Mouse (Mus musculus) frontal cortex, postnatal 14 days (tissue): ENCODE data around the gene Uckl1.

Experiments used
- DNase-seq, 2 experiments: peaks; one replicate each; pipeline ENCODE4 v3.0.0; 2022; ENCODE audit warnings: low spot score in 2 of 2

Uckl1 gene

DNA sequence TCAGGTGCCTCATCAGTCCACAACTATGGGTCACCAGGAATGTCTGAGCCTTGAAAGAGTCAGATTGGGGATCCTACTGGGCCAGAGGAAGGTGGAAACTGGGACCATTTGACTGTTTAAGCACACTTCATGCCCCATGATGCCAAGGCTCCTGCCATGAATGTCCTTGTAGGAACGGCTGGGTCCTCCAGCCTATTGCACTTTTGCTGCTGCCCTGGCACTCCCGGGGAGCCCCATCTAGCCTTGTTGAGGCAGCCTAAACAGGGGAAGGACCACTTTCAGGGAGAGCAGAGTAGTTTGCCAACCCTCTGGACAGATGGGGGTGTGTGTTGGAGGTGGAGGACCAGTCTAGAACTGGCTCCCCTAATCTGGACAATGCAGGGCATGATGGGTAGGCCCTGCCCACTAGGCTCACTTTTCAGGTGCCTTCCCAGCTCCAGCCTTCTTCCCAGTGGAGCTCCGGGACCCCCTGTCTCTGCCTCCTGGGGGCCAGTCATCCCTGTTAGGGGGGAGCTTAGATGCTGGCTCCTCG lies at the start of gene Uckl1:
Gene Uckl1, minus strand, starts transcription at position 482 of the 532 bp plus-strand sequence.
- peak in 1 of 2 experiments; percentile 6 for DNase-seq

DNA sequence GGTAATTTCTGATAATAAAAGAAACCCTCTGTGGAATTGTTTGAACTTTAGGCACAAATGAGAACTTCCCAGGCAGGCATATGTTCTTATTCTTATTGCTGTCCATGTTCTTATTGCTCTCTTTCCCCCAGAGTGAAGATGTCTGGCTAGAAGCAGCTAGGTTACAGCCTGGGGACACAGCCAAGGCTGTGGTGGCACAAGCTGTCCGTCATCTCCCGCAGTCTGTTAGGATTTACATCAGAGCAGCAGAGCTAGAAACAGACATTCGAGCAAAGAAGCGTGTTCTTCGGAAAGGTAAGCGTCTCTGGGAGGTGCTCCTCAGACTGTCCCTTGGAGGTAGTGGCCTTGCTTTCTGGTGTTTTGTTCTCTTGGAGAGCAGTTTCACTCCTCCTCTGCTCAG lies 47.9 kb upstream of the Uckl1 start:
- no peak for DNase-seq

DNA sequence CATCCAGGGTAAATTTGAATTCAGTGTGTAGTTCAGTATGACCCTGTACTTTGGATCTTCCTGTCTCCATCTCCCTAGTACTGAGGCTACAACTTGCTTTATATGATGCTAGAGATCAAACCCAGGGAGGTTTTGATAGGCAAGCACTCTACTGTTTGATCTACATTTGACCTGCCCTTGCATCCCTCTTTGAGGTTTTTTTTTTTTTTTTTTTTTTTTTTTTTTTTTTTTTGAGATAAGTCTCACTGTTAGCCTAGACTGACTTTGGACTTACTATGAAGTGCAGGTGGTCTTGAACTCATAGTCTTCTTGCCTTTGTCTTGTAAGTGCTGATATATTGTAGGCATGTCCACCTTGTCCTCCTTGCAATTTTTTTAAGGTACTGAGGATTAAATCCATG lies 43.8 kb upstream of the Uckl1 start:
- no peak for DNase-seq

DNA sequence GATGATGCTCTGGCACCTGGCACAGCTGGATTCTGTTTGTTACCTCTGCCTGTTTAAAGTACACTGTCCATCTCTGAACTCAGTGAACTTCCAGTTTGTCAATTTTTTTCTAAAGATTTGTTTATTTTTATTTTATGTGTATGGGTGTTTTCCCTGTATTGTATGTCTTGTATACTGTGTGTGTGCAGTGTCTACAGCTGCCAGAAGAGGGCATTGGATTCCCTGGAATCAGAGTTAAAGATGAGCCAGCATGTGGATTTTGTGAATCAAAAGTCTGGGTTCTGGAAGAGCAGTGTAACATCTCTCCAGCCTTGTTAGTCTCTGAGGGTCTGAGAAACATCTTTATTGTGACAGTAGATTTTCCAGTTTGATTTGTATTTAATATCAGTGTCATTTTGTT lies 38.7 kb upstream of the Uckl1 start:
- DNase-seq = no peak

DNA sequence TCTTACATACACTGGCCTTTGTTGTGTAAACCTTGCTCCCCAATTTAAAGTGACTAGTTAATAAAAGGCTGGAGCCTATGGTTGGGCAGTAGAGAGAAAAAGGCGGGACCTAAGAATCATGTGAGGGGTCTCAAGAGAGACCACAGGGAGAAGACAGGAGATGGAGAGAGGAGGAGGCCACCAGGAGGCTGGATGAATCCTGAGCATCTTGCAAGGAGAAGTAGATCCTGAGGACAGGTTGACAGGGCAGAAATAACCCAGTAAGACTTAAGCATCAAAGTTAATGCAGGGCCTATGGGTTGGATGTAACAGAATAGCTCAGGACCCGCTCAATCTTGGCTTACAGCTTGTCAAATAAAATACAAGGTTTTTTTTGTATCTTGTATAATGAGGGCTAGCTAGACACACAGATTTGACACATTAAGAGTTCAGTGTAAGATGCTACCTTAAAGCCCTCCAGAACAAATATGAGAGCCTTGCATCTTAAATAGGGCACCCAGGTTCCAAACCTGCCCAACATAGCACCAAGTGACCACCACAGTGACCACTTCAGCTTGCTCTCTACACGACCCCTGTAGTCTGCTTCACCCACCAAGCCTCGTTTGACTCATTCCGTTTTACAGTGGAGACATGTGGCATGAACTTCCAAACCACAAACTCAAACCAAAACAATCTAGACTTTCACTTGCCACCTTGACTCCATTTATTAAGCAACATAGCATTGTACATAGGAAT lies 34.2 kb upstream of the Uckl1 start:
- no peak for DNase-seq

DNA sequence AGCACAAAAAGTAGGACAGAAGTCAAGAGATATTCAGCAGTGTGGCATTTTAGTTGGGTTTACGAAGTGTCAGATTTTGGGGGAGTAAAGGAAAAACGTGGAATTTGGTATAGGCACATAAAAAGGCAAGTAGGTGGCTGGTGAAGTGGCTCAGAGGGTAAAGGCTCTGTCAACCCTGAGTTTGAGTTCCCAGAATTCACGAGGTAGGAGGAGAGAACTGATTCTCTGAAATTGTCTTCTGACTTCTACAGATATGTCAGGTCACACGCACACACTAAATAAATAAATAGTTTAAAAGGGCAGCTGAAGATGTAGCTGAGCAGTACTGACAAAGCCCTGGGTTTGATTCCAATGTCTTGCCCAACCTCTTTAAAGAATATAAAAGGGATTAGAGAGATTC lies 17.7 kb upstream of the Uckl1 start:
- no peak for DNase-seq

DNA sequence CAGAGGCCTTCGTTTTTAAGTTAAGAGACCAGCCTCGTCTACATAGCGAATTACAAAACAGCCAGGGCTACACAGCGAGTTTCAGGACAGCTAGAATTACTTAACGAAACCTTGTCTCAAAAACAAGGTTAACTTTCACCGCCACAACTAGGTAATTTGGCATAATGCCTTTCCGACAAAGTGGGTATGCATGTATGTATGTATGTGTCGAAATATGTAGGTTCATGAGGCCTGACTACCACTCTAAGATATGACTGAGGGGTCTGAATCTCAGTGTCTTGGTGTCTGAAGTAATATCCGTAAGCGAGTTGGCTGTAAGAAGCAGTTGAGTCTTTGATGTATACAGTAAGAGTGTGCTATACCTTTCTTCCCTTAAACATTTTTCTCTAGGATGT lies 17.1 kb upstream of the Uckl1 start:
- DNase-seq = no peak

DNA sequence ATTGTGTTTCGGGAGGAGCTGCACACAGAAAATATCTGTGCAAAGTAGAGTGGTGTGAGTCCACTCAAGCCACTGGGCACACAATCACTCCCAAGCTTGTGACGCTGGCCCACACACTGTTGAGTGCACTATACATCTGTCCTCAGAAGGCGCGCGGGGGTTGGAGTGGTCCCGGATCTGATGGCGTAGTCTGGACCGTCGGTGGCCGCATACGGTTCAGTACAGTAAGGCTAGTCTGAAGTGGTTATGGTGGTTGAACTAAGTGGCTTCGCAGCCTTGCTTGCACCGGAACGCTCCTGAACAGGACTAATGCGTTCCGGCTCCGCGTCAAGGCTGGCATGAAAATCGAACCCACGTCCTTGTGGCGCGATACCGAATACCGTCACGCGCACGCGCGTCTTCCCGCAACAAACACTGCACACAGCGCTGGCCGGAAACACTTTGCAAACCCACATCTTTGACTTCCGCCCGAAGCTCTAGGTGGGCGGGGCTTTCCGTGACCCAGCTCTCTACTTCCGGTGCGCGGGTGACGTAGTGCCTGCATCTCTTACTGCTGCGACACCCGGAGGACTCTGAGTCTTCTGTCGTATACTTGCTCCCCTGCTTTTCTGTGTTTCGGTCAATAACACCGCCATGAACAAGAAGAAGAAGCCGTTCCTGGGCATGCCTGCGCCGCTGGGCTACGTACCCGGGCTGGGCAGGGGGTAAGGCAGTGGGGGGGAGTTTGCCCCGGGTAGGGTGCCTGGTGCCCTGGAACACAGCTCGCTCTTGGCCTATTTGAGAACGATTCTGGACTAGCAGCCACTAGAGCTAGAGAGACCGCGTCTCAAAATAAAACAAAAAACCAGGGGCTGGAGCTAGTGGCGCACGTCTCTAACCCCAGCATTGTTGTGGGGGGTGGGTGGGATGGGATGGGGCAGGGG lies 16.4 kb upstream of the Uckl1 start:
- peak; percentile 96 to 97 for DNase-seq

DNA sequence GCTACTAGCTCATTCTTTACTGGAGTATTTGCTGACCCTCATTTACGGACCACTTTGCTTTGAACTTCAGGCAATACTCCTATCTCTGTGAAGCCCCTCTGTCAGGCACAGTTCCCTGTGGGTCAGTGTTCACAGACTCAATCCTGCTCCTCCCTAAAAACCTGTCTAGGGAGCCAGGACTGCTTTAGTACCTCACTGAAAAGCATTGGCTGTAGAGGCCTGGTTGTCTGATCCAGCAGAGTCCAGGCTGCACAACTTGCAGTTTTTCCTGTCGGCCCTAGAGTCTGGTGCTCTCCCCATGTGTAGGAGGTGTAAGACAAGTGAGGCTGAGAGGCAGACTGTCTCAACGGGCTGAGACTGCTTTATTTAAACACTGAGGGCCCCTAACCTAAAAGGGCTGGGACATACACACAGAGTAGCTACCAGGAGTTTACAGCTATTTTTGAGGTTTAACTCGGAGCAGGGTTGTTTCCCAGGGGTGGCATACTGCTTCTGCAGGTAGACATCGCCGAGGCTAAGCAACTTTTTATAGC lies 15.6 kb upstream of the Uckl1 start:
- no peak for DNase-seq

DNA sequence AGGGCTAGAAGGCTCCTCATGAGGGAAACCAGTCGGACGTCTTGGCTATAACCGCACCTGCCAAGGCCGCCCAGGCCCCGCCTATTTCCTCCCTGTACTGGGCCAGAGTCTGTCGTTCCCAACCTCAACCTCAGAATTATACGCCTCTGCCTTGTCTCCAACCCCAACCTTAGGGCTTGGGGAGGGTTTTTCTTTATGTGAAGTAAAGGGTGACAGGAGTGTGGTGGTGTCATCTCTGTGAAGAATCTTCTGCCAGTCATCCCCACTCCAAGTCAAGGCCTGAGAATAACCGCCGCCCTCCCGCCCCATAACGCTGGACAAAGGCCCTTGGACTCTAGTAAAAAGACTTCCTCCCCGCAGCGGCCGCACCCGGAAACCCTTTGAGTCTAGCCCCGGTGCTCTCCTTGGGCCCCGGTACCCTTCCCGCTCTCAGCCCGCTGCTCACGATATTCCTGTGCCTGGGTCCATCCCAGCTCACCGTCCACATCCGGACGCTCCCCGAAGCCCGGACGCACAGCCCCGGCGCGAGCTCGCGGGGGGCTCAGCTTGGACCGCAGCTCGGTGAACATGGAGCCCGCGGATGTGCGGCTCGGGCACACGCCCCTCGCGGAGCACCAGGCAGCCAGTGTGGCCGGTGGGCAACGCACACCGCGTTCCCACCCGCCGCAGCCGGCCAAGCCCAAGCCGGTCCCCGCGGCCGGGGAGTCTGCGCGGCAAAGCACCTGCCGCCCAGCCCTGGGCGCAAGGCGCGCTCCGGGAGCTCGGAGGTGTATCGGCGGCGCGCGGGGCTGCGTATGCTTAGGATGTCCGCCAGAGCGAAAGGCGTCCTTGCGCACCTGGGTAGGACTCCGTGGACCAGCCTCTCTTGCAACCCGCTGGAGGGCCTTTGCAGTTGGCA lies 14.0 kb upstream of the Uckl1 start, which contains the start of gene Samd10:
Gene Samd10, minus strand, starts transcription at position 759 of the 898 bp plus-strand sequence.
- DNase-seq = peak in 1 of 2 experiments; percentile 51

DNA sequence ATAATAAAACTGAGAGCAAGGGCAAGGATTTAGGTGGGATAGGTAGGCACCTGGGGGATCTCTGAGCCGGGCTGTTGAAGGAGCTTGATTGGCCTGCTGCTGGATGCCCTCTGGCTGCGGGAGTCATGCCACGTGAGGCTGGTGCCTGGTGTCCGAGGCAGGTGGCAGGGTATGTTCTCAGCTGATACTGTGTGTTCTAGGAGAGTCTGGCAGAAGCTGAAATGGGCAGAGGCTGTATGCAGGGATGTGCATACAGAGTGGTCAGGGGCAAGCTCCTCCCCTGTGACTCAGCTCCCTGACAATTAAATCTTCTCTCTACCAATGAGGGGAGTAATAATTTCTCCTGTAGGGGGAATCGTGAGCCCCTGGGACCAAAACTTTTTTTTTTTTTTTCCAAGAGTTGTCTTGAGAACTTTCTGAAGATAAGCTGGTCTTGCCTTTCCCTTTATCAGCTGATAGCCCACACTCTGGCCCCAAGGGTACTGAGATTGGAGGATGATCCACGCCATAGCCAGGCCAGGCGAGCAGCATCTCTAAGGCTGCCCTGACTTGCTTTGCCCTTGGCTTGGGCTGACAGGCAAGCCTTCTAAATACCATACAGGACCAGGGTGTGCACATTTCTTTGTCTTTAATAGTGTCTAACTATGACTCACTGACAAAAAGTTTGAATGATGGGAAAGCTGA lies 12.8 kb upstream of the Uckl1 start:
- no peak for DNase-seq

DNA sequence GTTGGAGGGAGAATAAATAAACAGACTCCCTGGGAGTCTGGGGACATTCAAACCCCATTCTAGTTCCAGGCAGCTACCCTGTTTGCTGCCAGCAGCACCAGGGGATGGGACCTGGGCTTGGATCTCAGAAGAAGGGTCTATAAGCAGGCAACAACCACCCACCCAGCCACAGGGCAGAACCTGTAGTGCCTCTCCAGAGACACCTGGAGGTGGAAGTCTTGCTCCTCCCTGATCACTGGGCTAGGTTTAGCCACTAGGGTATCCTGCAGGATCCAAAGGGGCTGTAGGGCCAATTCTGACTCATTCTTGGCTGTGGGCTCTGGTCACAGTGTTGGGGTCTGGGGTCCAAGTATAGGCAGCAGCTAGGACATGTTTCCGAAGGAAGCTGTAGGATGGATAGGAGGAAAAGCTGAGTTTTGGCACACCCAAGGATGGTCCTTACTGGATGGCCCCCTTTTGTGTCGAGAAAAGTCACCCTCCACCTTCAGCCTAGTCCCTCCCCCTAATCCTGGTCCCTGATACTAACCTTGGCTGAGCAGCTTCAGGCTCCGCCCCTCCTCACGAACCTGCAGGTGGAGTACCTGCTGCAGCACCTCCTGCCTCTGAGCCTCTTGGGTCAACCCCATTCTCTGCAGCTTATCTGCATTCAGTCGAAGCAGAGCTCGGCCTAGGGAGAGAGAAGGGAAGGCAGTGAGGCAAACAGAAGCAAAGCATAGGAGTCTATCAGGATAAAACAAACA lies 11.7 kb upstream of the Uckl1 start:
- peak in 1 of 2 experiments; percentile 6 for DNase-seq

DNA sequence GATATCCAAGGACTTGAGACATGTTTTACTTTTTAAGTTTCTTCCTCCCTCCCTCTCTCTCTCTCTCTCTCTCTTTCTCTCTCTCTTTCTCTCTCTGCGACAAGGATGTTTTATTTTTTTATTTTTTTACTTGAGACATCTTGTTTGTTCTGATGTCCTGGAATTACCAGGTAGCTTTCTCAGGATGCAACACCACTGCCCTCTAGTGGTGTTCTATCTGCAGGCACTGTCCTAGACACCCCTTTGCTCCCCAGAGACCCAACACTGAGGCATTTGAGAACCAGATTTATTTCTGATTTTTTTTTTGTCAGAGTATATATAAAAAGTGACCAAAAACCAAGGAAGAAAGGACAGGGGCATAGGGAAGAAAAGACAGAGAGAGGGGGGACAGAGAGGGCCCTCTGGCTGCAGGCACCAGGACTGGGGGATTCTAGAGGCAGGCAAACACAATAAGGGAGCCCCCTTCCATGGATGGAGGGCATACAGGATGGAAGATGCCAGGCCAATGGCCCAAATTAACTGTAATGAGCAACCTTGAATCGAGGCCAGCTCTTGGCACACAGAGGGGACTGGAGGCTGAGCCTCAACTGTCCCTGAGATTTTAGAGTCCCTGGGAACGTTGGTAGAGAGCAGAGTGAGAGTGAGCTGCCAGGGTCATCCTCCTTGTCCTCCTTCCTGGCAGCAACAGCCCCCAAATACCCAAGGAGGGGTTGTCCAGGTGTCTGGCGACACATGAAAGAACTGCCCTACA lies 10.4 kb upstream of the Uckl1 start:
- DNase-seq = peak; percentile 9 to 12

DNA sequence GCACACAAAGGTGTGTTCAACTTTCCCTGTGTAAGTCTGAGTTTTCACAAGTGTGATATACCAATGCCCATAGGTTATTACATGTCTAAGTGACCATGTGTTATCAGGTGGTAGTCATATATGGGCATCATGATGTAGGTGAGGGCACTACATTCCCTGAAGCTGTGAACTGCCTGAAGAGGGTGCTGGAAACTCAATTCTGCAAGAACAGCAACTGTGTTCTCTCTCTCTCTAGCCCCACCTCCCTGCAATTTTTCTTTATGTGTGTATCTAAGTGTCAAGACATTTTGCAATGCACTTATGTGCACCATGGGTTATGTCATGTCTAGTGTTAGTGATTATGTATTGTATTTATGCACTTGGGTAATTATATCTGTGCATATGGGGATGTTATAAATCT lies 9.2 kb upstream of the Uckl1 start:
- no peak for DNase-seq

DNA sequence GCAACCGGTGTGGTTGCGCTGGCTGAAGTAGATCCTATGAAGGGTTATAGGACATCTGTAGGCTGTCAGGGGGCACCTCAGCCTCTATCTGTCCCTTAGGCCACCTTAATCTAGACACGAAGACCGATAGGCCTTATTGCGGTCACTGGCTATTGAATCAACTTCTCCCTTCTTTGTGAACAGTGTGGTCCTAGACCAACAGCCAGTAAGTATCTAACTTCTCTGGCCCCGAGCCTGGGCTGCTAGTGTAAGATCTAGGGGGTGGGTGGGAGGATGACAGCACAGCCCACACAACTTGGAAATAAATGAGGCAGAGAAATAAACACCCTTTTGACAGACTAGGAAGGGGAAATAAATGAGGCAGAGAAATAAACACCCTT lies 8.3 kb upstream of the Uckl1 start:
- DNase-seq = no peak

DNA sequence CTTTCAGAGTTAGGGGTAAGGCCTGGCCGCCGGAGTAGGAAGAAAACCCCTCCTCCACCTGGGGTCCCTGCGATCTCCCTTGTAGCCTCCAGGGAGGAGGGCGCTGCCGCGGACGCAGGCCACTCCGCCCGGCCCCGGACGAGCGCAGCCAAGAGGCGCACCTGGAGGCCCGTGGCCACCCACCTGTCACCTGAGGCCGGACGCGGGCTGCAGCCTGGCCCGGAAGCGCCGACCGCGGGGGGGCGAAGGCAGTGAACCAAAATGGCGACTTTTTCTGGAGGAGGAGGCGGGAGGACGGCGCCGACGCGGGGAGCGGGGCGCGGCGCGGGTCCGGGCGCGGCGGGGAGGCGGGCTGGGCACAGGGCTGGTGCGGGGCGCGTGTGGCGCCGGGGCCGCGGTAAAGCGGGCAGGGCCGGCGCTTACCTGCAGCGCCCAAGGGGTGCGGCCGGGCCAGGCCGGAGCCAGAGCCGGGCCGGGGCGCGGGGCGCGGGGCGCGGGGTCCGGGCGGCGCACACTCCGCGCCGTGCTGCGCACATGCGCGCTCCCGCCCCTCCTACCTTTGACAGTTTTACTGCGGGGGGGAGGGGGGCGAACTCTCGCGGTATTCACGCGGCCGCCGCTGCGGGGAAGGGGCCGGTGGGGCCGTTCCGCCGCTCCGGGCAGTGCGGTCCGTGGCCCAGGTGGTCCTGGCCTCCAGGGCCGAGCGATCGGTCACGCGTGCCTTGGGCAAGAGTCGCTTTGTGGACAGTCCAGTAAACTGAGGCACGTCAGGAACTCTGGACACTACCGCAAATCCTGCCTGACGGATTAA lies 7.7 kb upstream of the Uckl1 start, which contains the start of gene Zfp512b:
Gene Zfp512b, minus strand, starts transcription at position 573 of the 811 bp plus-strand sequence.
- peak; percentile 54 to 62 for DNase-seq

DNA sequence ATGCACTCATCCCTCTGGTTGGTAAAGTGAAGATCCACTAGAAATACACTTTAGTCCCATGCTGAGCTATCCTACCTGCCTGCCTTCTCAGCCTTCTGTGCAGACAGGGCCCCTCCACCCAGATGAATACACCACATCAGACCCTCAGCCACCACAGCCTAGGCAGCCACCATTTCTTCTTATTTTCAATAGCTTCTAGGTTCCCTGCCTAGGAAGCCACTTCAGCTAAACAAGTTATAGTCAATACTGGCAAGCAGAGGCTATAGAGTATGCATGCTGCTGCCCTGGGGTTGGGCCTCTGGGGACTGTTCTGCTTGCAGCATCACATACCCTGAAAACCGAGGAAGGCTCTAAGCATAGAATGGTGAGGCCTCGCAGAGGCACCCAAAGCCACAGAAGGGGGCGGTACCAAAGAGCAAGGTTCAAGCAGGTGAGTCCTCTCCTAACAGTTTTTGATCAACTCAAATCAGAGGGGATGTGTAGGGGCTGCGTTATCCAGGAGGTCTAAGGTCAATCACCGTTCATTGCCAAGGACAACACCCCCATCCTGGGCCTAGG lies 6.9 kb upstream of the Uckl1 start, which contains the start of gene Prpf6:
Gene Prpf6, plus strand, starts transcription at position 341 of the 558 bp plus-strand sequence.
- peak in 1 of 2 experiments; percentile 13 for DNase-seq

DNA sequence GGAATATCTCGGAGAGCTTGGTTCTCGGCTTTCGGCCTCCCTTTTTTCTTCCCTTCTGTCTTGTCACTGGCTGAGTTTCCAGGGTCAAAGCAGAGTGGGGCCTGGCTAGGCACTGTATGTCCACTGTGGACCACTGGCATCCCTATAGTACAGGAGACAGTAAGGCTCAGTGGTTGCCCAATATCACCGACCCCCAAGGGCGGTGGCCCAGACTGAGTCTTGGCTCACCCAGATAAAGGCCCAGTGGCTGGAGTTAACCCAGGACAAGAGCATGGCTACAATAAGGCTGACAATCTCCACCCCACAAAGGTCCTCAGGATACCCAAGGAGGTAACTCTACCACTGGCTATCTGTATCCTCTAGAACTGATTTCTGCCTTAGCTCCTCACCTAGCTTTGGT lies 5.8 kb upstream of the Uckl1 start:
- DNase-seq = no peak
